Mouse (Mus musculus): ENCODE data around the gene Fank1.

Gene Fank1

DNA sequence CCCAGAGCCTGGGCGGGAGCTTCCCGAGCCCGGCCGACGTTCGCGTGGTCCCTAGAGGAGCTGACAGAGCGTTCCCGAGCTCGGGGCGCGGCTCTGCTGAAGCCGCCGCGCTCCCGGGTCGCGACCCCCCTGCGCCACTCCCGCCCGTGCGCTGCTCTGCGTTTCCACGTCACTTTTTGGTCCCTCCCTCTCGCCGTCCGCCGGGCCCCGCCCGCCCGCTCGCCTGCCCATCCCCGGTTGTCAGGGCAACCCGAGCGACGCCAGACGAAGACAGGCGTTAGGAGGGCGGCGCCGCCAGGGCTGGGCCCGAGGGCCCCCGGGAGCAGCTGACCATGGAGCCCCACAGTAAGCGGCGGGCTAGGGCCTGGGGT lies at the start of gene Fank1:
Gene Fank1 (plus strand): TSS at position 236 of the 371 bp plus-strand sequence.
- ATAC-seq (ENCODE audit: insufficient number of reproducible peaks, low FRiP score, low TSS enrichment): peak; percentile 86

DNA sequence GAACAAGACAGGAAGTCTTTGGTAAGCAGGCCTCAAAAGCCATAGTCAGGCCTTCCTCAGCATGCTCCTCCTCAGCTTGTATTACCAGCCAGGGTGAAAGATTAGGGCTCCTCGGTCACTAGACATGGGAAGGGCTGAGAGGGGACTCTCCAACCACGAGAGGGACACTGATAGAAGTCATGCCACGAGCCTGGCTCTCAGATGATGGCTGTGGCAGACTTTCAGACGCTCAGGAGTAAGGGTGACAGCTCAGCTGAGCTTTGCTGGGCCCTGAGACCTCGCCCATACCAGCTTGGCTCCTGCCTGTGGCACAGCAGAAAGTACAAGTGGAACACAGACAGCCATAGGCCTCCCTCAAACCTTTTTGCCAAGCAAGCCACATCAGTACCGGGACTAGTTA lies 49.6 kb upstream of the Fank1 start:
- no peak for ATAC-seq (ENCODE audit: insufficient number of reproducible peaks, low FRiP score, low TSS enrichment)

DNA sequence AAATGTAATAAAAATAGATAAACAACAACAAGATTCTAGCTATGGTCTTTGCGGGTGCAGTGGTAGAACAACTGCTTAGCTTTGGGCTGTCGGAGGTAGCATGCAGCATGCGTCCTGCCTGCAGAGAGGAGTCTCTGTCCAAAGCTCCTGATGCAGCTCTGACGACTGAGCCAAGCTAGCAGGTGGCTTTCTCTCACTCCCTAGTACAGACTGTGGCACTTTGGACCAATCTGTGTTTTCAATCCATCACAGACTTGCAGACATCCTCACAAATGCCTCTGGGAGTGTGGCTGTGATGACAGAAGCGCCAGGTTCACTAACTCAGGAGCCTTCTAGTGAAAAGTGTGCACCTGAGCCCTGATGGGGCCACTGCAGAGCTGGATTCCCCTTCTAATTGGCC lies 47.3 kb upstream of the Fank1 start:
- ATAC-seq (ENCODE audit: insufficient number of reproducible peaks, low FRiP score, low TSS enrichment): no peak

DNA sequence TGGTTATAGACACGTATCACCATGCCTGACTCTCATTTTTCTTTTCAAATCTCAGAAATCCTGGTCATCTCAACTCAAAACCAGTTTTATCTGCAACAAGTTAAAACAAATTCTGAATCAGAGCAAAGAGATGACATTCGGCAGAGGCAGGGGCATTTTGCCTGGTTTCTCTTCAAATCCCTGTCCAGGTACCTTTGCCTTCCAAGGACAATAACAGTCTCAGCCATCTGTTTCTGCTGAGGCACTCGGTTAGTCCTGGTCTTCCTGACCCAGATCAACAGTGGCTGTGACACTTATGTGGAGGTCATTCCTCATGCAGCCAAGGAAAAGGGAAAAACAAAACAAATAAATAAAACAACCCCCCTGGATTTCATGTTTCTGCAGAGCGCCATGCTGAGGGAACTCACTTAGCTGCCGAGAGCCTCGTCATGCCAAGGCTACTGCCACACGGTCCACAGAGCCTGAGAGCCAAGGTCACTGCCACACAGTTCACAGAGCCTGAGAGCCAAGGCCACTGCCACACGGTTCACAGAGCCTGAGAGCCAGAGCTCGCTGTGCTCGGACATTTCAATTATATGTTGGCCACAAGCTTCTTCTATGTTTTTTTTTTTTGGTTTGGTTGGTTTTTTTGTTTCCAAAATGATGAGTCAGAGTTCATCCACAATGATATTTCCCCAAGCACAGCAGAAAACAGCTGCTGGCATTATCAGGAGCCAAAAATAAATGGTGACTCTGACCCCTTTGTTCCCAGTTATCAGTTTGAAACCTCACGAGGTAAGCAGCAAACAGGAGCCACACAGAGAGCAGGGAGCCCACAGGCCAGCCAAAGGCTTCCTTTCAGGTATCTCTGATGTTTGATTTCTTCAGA lies 46.1 kb upstream of the Fank1 start:
- no peak for ATAC-seq (ENCODE audit: insufficient number of reproducible peaks, low FRiP score, low TSS enrichment)

DNA sequence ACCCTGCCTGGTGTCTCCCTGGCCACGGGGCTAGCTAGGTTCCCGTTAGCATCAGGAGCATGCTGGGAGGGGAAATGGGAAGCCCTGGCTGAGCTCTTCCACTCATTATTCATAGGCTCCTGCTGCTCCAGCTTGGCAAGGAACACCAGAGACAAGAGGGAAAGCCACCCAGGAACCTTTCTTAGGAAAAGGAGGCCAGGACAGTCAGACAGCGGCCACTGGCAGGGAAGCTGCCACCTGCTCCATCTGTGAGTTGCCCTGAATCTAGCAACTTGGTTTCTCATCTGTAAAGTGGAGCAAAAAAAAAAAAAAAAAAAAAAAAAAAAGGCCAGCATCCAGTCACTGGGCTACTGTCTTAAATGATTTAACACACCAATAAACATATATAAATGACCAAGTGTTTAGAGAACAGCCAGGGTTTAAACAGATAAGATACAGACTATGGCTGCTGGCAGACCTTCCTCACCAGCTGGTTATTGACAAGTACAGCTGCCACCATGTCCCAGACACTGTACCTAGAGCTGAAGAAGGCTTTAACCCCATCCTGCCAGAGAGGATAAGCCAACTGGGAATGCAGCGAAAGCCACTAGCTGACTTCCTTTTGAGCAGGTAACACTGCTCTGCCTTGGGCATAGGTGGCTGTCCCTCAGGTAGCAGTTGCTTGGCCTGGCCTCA lies 44.6 kb upstream of the Fank1 start:
- ATAC-seq (ENCODE audit: insufficient number of reproducible peaks, low FRiP score, low TSS enrichment): no peak

DNA sequence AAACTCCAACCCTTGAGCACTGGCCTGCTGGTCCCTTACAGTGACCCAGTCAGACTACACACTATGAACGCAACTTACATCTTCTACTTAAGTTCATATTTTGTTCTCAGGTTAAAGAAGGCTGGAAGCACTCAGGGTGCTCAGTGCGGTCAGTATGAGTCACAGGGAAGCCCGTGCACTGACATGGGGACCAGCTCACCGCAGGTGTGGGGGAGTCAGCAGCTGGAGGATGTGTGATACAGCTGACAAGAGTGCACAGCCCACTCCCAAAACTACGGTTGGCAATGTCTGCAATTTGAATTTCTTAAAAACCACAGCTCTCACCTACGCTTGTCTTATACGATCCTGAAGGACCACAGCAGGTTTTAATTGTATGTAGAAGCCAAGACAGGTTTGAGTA lies 36.1 kb upstream of the Fank1 start:
- no peak for ATAC-seq (ENCODE audit: insufficient number of reproducible peaks, low FRiP score, low TSS enrichment)

DNA sequence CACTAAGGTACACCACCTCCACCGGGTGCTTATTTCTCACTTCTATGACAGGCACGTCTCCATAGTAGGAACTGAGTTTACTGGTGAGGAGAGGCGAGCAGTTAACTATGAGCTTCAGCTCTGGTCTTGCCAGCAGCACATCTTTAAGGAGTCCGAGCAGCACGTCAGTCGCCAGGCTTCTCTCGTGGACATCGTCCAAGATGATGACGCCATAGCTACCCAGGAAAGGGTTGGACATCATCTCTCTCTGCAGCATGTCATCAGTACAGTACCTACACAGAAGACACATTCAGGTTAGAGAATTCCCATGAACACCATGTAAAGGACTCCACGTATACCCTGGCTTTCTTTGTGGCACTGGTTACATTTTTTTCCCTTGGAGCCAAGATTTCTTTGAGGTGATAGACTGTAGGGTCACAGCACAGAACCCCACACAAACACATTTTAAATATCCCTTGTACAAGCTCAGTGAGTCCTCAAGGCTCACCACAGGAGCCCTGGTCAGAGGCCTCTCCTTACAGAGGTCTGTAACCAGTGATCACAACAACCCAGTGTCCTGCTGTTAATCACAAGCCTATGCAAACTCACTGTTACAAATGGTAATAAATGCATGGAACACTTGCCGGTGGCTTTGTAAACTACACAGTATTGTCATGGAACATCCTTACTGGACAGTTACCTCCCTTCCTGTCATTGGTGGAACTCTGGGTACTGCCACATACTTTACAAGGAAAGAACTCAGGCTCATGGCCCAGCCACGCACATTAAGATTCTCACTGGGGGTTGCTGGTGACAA lies 33.9 kb upstream of the Fank1 start:
- no peak for ATAC-seq (ENCODE audit: insufficient number of reproducible peaks, low FRiP score, low TSS enrichment)

DNA sequence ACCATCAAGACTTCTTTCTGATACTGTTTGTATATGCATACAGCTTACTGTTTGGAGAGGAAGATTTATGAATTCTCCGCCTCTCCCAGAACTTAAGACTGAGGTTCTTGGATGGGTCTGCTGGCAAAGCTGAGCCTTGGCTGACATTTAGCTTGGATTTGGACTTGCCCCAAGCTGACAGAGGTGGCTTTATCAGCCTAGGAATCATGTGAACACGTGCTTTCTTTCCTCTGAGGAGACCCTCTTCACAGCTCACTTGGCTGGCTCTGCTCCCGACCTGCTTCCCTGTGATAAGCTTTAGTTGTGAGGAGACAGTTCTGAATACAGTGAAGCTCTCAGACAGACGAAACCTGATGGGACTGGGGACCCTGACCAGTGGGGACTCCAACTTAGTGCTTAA lies 33.0 kb upstream of the Fank1 start:
- ATAC-seq (ENCODE audit: insufficient number of reproducible peaks, low FRiP score, low TSS enrichment): no peak

DNA sequence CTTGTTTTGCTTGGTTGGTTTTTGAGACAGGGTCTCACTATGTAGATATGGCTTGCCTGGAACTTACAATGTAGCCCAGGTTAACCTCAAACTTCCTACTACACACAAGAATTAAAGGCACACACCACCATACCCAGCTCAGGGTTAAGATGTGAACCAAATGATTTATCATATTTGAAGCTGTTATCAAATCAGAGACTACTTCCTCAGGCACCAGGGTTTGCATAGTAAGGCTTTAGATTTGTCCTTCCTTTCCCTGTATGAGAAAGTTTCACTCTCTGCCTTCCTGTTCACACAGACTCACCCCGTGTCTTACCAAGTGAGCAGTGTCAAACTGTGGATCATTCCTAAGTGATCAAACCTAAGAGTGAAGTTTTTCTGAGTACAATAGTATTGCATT lies 32.5 kb upstream of the Fank1 start:
- ATAC-seq (ENCODE audit: insufficient number of reproducible peaks, low FRiP score, low TSS enrichment): no peak

DNA sequence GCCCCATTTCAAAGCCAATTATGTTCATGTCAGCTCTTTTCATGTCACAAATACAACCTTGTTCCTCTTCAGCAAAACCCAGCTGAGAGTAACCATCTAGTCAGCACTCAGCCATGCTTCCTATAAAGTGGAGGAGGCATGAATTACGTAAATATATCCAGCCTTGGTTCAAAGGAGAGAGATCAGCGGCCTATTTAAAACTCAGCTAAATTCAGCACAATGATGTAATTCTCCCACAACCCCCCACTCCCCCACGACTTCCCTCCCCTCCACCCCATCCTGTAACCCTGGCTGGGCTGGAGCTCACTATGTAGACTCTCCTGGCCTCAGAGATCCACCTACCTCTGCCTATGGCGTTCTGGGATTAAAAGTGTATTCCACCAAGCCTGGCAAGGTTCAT lies 32.0 kb upstream of the Fank1 start:
- no peak for ATAC-seq (ENCODE audit: insufficient number of reproducible peaks, low FRiP score, low TSS enrichment)

DNA sequence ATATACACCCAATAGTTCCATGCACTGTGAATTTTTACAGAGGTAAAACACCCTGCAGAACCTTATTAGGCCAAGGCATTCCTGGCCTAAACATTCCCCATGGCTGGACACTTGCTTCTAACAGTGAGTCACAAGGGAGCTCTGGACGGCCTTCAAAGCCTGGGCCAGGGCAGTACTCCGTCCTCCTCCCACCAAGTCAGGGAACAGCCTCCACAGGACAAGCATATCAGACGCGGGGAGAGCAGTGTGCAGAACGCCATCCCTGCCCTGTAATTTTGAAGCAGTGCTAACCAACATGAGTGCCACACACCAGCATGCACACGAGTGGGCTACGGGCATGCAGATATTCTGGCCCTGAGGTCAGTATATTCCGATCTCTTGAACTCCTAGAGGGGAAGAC lies 29.3 kb upstream of the Fank1 start:
- no peak for ATAC-seq (ENCODE audit: insufficient number of reproducible peaks, low FRiP score, low TSS enrichment)

DNA sequence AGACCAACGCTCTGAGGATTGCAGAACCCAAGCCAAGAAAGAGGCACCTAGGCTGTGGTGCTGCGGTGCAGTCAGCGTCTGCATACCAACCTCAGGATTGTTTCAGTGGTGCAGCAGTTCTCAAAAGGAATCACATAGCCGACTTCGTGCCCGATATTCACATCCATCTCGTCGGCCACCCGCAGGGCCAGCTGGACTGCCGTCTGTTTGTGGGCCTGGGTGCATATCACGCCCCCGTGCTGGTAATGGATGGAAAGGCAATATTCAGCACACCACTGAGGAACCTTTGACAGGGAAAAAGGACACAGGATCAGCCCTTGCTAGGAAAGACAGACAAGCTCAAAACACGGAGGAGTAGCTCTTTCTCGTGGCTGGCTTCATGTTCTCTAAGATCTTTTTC lies 27.9 kb upstream of the Fank1 start:
- ATAC-seq (ENCODE audit: insufficient number of reproducible peaks, low FRiP score, low TSS enrichment): no peak

DNA sequence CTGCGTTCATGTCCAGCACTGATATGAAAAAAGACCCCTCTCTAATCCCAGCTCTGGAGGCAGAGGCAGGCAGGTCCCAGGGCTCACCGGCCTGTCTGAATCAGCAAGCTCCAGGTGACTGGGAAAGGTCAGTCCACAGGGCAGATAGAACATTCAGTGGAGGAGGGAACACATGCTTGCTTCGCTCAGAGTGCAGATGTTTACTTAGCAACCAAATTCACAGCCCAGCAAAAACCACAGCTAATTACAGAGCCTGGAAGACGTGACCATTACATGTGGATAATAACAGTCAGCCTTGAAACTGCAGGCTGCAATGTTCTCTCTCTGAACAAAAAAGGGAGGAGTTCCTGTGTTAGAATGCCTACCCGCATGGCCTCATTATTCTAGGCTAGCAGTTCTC lies 26.0 kb upstream of the Fank1 start:
- no peak for ATAC-seq (ENCODE audit: insufficient number of reproducible peaks, low FRiP score, low TSS enrichment)

DNA sequence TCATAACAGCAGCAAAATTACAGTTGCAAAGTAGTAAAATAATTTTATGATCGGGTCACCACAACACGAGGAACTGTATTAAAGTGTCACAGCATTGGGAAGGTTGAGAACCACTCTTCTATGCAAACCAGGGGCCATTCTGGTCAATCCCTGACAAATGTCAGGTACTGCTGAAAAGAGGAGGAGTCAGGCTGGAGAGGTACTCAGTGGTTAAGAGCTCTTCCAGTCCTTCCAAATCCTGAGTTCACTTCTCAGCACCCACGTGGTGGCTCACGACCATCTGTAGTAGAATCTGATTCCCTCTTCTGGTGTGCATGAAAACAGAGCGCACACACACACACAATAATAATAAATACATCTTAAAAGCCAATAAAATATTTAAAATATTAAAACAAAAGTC lies 25.5 kb upstream of the Fank1 start:
- ATAC-seq (ENCODE audit: insufficient number of reproducible peaks, low FRiP score, low TSS enrichment): no peak

DNA sequence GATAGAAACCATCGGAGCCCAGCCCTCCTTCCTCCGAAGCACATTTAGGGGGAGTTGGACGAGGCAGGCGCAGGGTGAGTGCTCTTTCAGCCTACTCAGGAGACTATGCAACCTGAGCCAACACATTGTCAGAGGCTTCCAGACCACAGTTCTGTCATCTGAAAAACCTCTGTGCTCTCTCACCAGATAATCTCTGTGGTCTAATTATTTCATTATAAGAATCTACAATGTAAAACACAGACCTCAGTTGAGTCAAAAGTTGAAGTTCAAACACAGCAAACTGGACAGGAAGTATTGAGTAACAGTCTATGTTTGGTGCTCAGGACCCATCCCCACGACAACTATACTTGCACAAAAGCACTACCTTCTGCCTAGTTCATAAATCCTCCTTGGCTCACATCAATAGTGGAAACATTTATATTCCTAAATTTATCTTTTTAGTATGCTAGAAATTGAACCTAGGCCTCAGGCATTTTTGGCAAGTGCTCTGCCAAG lies 18.7 kb upstream of the Fank1 start:
- ATAC-seq (ENCODE audit: insufficient number of reproducible peaks, low FRiP score, low TSS enrichment): no peak

DNA sequence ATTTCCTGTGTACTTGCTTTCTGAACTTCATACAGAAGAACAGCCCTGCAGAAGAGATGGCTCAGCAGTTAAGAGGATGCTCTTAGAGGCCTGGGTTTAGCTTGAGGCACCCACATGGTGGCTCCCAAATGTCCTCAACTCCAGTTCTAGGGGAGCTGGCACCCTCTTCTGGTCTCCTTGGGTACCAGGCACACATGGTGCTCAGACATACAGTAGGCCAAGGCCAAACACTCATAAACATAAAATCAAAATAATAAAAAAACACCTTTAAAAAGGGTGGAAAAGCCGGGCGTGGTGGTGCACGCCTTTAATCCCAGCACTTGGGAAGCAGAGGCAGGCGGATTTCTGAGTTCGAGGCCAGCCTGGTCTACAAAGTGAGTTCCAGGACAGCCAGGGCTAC lies 17.9 kb upstream of the Fank1 start:
- no peak for ATAC-seq (ENCODE audit: insufficient number of reproducible peaks, low FRiP score, low TSS enrichment)

DNA sequence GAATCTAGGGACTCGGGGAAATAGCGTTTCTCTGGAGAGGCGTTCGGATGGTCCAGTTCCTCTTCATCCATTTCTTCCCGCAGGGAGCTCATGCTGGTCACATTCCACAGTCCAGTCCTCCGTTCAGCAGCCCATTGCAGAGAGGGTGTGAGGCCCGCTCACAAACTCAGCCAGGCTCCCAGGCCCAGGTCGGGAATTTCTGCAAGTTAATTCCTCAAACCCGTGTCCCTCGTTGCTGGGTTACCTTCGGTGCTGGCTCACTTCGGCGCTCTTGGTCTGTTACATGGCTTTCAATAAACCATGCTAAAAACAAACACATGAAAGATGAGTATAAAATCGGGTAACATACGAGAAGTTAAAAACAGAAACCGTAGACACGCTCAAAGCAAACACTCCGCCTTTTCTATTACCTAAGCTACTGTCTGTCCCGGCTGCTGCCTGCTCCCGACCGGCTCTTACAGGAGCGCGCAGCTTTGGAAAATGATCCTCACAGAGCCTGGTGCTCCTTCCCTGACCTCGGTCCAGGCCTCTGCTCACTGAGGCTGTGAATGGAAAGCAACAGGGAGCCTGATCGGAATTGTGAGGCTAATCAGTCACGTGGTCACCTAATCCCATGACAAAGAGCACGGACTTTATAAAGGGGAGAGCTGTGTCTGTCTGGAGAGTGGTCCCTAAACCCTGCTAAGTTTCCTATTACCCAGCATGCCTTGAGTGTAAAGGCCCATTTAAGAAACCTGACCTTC lies 16.9 kb upstream of the Fank1 start:
- no peak for ATAC-seq (ENCODE audit: insufficient number of reproducible peaks, low FRiP score, low TSS enrichment)

DNA sequence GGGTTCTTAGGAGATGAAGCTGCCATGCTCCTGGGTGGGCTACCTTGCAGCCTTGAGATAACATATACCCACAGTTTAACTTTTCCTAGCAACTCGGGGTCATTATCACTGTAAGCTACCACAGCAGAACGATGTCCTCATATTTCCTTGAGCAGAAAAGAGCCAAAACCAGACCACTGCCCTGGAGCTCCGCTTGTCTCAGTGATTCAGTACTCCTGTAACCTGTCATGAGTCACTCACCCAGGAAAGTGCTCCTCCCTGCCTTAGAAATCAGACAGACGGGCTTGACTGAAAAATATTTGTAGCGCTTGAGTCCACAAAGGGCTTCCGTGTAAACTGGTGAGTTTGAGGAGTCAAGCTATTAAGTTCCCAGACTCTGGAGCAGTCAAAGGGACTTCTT lies 14.0 kb upstream of the Fank1 start:
- ATAC-seq (ENCODE audit: insufficient number of reproducible peaks, low FRiP score, low TSS enrichment): no peak

DNA sequence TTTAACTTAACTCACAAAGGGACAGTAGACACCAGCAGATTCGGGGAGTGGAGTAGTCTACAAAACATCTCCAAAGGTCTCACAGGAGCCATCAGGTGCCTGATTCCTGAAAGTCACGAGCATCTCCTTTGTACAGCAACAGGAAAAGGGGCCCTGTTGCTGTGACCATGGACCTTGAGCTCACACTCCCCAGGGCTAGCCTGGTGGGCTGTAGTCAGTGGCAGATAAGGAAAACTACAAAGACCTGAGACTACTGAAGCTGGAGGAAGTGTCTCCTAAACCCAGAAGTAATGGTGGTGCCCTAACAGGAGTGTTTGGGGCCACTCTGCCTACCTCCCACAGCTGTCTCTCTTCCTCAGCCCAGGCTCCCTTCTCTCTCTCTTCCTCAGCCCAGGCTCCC lies 12.2 kb upstream of the Fank1 start:
- no peak for ATAC-seq (ENCODE audit: insufficient number of reproducible peaks, low FRiP score, low TSS enrichment)

DNA sequence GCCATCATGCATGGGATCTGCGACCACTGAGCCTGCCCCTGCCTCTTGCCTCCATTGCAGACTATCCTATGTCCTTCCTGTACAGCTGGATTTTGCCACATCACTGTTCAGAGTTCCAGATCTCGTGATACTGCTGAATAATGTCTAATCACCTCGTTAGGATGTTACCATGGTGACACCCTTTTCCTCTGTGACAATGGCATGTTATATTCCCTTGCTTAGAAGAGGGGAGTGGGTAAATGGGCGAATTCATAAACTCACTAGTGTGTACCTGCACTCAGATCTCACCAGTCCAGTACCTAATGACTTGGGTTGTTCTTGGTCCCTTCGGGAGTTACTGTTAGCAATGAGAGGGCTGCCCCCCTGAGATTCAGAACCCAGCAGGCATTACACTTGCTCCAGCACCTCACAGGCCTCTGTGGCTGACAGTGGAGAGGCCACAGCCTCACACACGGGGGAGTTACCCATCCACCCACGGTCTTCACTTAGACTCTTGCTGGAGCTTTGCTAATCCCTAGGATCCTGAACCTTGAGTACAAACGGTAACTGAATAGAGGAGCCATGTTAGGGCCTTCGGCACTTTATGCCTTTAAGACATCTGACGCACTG lies 11.3 kb upstream of the Fank1 start:
- ATAC-seq (ENCODE audit: insufficient number of reproducible peaks, low FRiP score, low TSS enrichment): 0 out of 2 replicates have a peak, but pooled peaks have one; percentile 17

Data from cerebellum, adult (tissue).